In genomic region chr10:21695185-21695584, GRCm38 (mm10) we compare ENCODE assay signal across 10 mouse cellular contexts.
A peak's percentile ranks its signal among the peaks of the same experiment; 100 is the strongest.
DNase-seq lines count a peak whose midpoint lies in the region; ATAC-seq and TF ChIP-seq lines count a peak whose summit lies in the region.
"Had no signal": no experiment of that assay in that cellular context is flagged by ENCODE, and none has a peak within 500 bp of the region (broad histone marks: within the 10 kb centered on the region; RNA-seq: fewer than 3 reads in every experiment).

No protein-coding gene starts in this region.

- H3K9me3 ChIP-seq in forebrain, postnatal 0 days (ENCODE audit: low read length): no peaks in the 10 kb centered on the region
- H3K9me3 ChIP-seq in forebrain, embryonic 14.5 days (replicated peaks; ENCODE audit: control insufficient read depth, low read length): no peaks in the 10 kb centered on the region
- H3K9me3 ChIP-seq in lung, embryonic 14.5 days (ENCODE audit: low read depth, low read length): no peaks in the 10 kb centered on the region
- no peaks in the 10 kb centered on the region for H3K9me3 ChIP-seq in limb, embryonic 14.5 days (ENCODE audit: control insufficient read depth, low read length)
- H3K9me3 ChIP-seq: G1E had no signal

- no peaks in the 10 kb centered on the region for H3K4me1 ChIP-seq in forebrain, postnatal 0 days (ENCODE audit: insufficient read depth)
- H3K4me1 ChIP-seq in forebrain, embryonic 14.5 days (ENCODE audit: control insufficient read depth, insufficient read depth, low read length): no peaks in the 10 kb centered on the region
- H3K4me1 ChIP-seq in lung, embryonic 14.5 days (ENCODE audit: insufficient read depth): no peaks in the 10 kb centered on the region
- H3K4me1 ChIP-seq in cortical plate, adult 2 months (ENCODE audit: control insufficient read depth, insufficient read depth, low read length): peaks cover 1% of the 10 kb centered on the region; the same call in 1 of the 2 replicates
- peaks cover 10% of the 10 kb centered on the region; the same call in 1 of the 2 replicates for H3K4me1 ChIP-seq in limb, embryonic 14.5 days (ENCODE audit: control insufficient read depth, insufficient read depth, low read length)

- no peak overlapping the region for H3K9ac ChIP-seq in forebrain, postnatal 0 days
- no peak overlapping the region for H3K9ac ChIP-seq in forebrain, embryonic 14.5 days (ENCODE audit: low read length)
- H3K9ac ChIP-seq in lung, embryonic 14.5 days: no peak overlapping the region
- H3K9ac ChIP-seq in limb, embryonic 14.5 days (ENCODE audit: low read depth, low read length, severe bottlenecking): no peak overlapping the region

- peak; percentile 32 for ATAC-seq in forebrain, postnatal 0 days
- ATAC-seq in forebrain, embryonic 14.5 days: no peak
- peak; percentile 94 for ATAC-seq in lung, embryonic 14.5 days (ENCODE audit: insufficient read depth)
- ATAC-seq in limb, embryonic 14.5 days (ENCODE audit: low FRiP score, low read depth): no peak
- ATAC-seq: inflammation-experienced regulatory T-cells, adult 6 months had no signal

- H3K27me3 ChIP-seq in forebrain, postnatal 0 days (ENCODE audit: insufficient read depth, low read length): no peaks in the 10 kb centered on the region
- H3K27me3 ChIP-seq in forebrain, embryonic 14.5 days (replicated peaks; ENCODE audit: control insufficient read depth, insufficient read depth, low read length): no peaks in the 10 kb centered on the region
- H3K27me3 ChIP-seq in lung, embryonic 14.5 days (ENCODE audit: insufficient read depth, low read length): no peaks in the 10 kb centered on the region
- no peaks in the 10 kb centered on the region for H3K27me3 ChIP-seq in limb, embryonic 14.5 days (ENCODE audit: control insufficient read depth, insufficient read depth, low read length)

- TF ChIP-seq CTCF in forebrain, postnatal 0 days (IDR thresholded peaks at IDR 0.05; ENCODE audit: low read depth): no peak
- TF ChIP-seq CTCF in lung, embryonic 14.5 days (IDR thresholded peaks at IDR 0.05; ENCODE audit: low read depth): no peak
- TF ChIP-seq CTCF in cortical plate, adult 2 months (IDR thresholded peaks at IDR 0.05; ENCODE audit: extremely low read depth, insufficient read depth, low read length): no peak

- H3K27ac ChIP-seq in forebrain, postnatal 0 days (ENCODE audit: low read depth, low read length): no peak overlapping the region
- H3K27ac ChIP-seq in forebrain, embryonic 14.5 days (ENCODE audit: low read depth, low read length): no peak overlapping the region
- peak overlapping the region; percentile 75; the same call in 1 of the 2 replicates for H3K27ac ChIP-seq in lung, embryonic 14.5 days (ENCODE audit: low read depth)
- peak overlapping the region; percentile 39; the same call in 1 of the 2 replicates for H3K27ac ChIP-seq in cortical plate, adult 2 months (ENCODE audit: insufficient read depth, low read length)
- H3K27ac ChIP-seq in limb, embryonic 14.5 days (replicated peaks; ENCODE audit: low read depth, low read length): no peak overlapping the region

- no peak for DNase-seq in forebrain, postnatal 0 days
- DNase-seq in forebrain, embryonic 14.5 days (ENCODE audit: low spot score): no peak
- DNase-seq in lung, embryonic 14.5 days: peak; percentile 86
- DNase-seq in lung, postnatal 25 days (ENCODE audit: low spot score): no peak
- DNase-seq in limb, embryonic 14.5 days (ENCODE audit: low spot score): peak; percentile 23
- no peak for DNase-seq in urinary bladder, adult 18-20 months (ENCODE audit: low spot score in 2 of 2)
- DNase-seq in gastrocnemius, adult 18-20 months (ENCODE audit: low spot score): no peak

- H3K36me3 ChIP-seq in forebrain, postnatal 0 days (ENCODE audit: insufficient read depth): no peaks in the 10 kb centered on the region
- no peaks in the 10 kb centered on the region for H3K36me3 ChIP-seq in forebrain, embryonic 14.5 days (ENCODE audit: control insufficient read depth, insufficient read depth, low read length)
- no peaks in the 10 kb centered on the region for H3K36me3 ChIP-seq in lung, embryonic 14.5 days (ENCODE audit: insufficient read depth)
- no peaks in the 10 kb centered on the region for H3K36me3 ChIP-seq in limb, embryonic 14.5 days (ENCODE audit: control insufficient read depth, insufficient read depth, low read length)
- H3K36me3 ChIP-seq: G1E had no signal

- WGBS in forebrain, postnatal 0 days: 77% methylated on average over 5 of the region's 5 CpGs
- WGBS in forebrain, embryonic 14.5 days: 82% methylated on average over 5 of the region's 5 CpGs
- WGBS in lung, embryonic 14.5 days: 40% methylated on average over 5 of the region's 5 CpGs
- 49% methylated on average over 5 of the region's 5 CpGs for WGBS in limb, embryonic 14.5 days

- TF ChIP-seq POLR2A in cortical plate, adult 2 months (IDR thresholded peaks at IDR 0.05; ENCODE audit: extremely low read depth, insufficient read depth, low read length): no peak
- no peak for TF ChIP-seq POLR2A in limb, embryonic 14.5 days (IDR thresholded peaks at IDR 0.05; ENCODE audit: borderline replicate concordance, extremely low read depth, insufficient read depth, insufficient read length)

- no peak overlapping the region for H3K4me3 ChIP-seq in forebrain, postnatal 0 days (ENCODE audit: low read depth, low read length)
- no peak overlapping the region for H3K4me3 ChIP-seq in forebrain, embryonic 14.5 days (ENCODE audit: low read depth, low read length)
- no peak overlapping the region for H3K4me3 ChIP-seq in lung, embryonic 14.5 days (ENCODE audit: low read depth, low read length)
- H3K4me3 ChIP-seq in cortical plate, adult 2 months (ENCODE audit: insufficient read depth, low read length): no peak overlapping the region
- H3K4me3 ChIP-seq in limb, embryonic 14.5 days (replicated peaks; ENCODE audit: low read length): no peak overlapping the region

- H3K4me2 ChIP-seq in forebrain, postnatal 0 days (ENCODE audit: low read depth): no peak overlapping the region
- H3K4me2 ChIP-seq in forebrain, embryonic 14.5 days (ENCODE audit: low read length): no peak overlapping the region
- no peak overlapping the region for H3K4me2 ChIP-seq in lung, embryonic 14.5 days
- no peak overlapping the region for H3K4me2 ChIP-seq in limb, embryonic 14.5 days (replicated peaks; ENCODE audit: low read depth, low read length, severe bottlenecking)

Comparison
In these comparisons a context has a peak if more than half of its experiments do, and no peak if none do; other contexts are left out.
1. ATAC-seq: peak in forebrain, postnatal 0 days (single experiment) and lung, embryonic 14.5 days (single experiment); none in forebrain, embryonic 14.5 days (single experiment) and limb, embryonic 14.5 days (single experiment).
2. DNase-seq: peak in lung, embryonic 14.5 days (single experiment) and limb, embryonic 14.5 days (single experiment); none in forebrain, postnatal 0 days (single experiment), forebrain, embryonic 14.5 days (single experiment), lung, postnatal 25 days (single experiment), urinary bladder, adult 18-20 months (0 of 2) and gastrocnemius, adult 18-20 months (single experiment).
3. H3K27ac ChIP-seq: peak in lung, embryonic 14.5 days (single experiment) and cortical plate, adult 2 months (single experiment); none in forebrain, postnatal 0 days (single experiment), forebrain, embryonic 14.5 days (single experiment) and limb, embryonic 14.5 days (single experiment).